Mouse (Mus musculus): ENCODE measurements around the gene Nos1. TPM values are rescaled to one million over a fixed set of nuclear protein-coding genes. Genes with fewer than 3 reads are reported as not detected.
A peak's percentile ranks its signal among the peaks of the same experiment; 100 is the strongest.

The Nos1 gene
- polyA plus RNA-seq, 1 experiment from 2014 or later: 0.82 TPM

GRCm38 (mm10) chr5:117967659-117968069 is 186.8 kb downstream of the Nos1 start:
- H3K9ac ChIP-seq (ENCODE audit: low read depth, low read length): no peak overlapping the region
- peak; percentile 87 for DNase-seq (ENCODE audit: low spot score)
- no peaks in the 10 kb centered on the region for H3K36me3 ChIP-seq (ENCODE audit: insufficient read depth, low read length)
- H3K4me1 ChIP-seq (replicated peaks; ENCODE audit: insufficient read depth, low read length): no peaks in the 10 kb centered on the region; the same call in none of the 2 replicates
- no peak overlapping the region for H3K4me3 ChIP-seq (replicated peaks; ENCODE audit: low read depth, low read length)
- no peaks in the 10 kb centered on the region for H3K9me3 ChIP-seq (replicated peaks; ENCODE audit: low read length)
- TF ChIP-seq CTCF (IDR thresholded peaks at IDR 0.05; ENCODE audit: low read depth): no peak
- 28% methylated on average over 4 of the region's 4 CpGs for WGBS
- H3K27me3 ChIP-seq (ENCODE audit: insufficient read depth, low read length): no peaks in the 10 kb centered on the region
- H3K4me2 ChIP-seq (ENCODE audit: low read length): no peak overlapping the region
- H3K27ac ChIP-seq: no peak overlapping the region
- ATAC-seq (replicated peaks; ENCODE audit: low FRiP score, low read depth): no peak; the same call in 1 of the 2 replicates

- Histone ChIP-seq H3K4me1 (replicated peaks; ENCODE audit: insufficient read depth, low read length) (no peaks in the 10 kb centered on the region), H3K9ac (ENCODE audit: low read depth, low read length) (no peak overlapping the region), H3K36me3 (ENCODE audit: insufficient read depth, low read length) (no peaks in the 10 kb centered on the region), H3K27ac (no peak overlapping the region), H3K27me3 (ENCODE audit: insufficient read depth, low read length) (no peaks in the 10 kb centered on the region), H3K4me3 (replicated peaks; ENCODE audit: low read depth, low read length) (no peak overlapping the region), H3K4me2 (ENCODE audit: low read length) (no peak overlapping the region), H3K9me3 (replicated peaks; ENCODE audit: low read length) (no peaks in the 10 kb centered on the region)
- WGBS: 87% methylated on average over 10 of the region's 10 CpGs
- no peak for TF ChIP-seq CTCF (IDR thresholded peaks at IDR 0.05; ENCODE audit: low read depth)
- DNase-seq (ENCODE audit: low spot score) (no peak), ATAC-seq (replicated peaks; ENCODE audit: low FRiP score, low read depth) (no peak)
Observed at GRCm38 (mm10) chr5:117969681-117970427, 189.0 kb downstream of the Nos1 start.

- ATAC-seq (replicated peaks; ENCODE audit: low FRiP score, low read depth): no peak
- no peak for DNase-seq (ENCODE audit: low spot score)
- H3K4me2 ChIP-seq (ENCODE audit: low read length): peak overlapping the region; percentile 88
- H3K36me3 ChIP-seq (ENCODE audit: insufficient read depth, low read length): peaks cover 10% of the 10 kb centered on the region; the same call in 1 of the 2 replicates
- no peak for TF ChIP-seq CTCF (IDR thresholded peaks at IDR 0.05; ENCODE audit: low read depth)
- H3K27ac ChIP-seq: 0 out of 2 replicates have a peak overlapping the region, but pooled peaks have one; percentile 85
- H3K9ac ChIP-seq (ENCODE audit: low read depth, low read length): peak overlapping the region; percentile 94
- H3K4me1 ChIP-seq (replicated peaks; ENCODE audit: insufficient read depth, low read length): peaks cover 6% of the 10 kb centered on the region; the same call in 1 of the 2 replicates
- H3K4me3 ChIP-seq (replicated peaks; ENCODE audit: low read depth, low read length): peak overlapping the region; percentile 97
- no peaks in the 10 kb centered on the region for H3K9me3 ChIP-seq (replicated peaks; ENCODE audit: low read length)
- H3K27me3 ChIP-seq (ENCODE audit: insufficient read depth, low read length): no peaks in the 10 kb centered on the region
- WGBS: 21% methylated on average over 19 of the region's 19 CpGs
Observed at GRCm38 (mm10) chr5:117976263-117976656, 195.4 kb downstream of the Nos1 start.

- Histone ChIP-seq H3K4me1 (replicated peaks; ENCODE audit: insufficient read depth, low read length) (peaks cover 6% of the 10 kb centered on the region; the same call in 1 of the 2 replicates), H3K27me3 (ENCODE audit: insufficient read depth, low read length) (no peaks in the 10 kb centered on the region), H3K9ac (ENCODE audit: low read depth, low read length) (peak within 1 kb of the TSS; percentile 94), H3K9me3 (replicated peaks; ENCODE audit: low read length) (no peaks in the 10 kb centered on the region), H3K4me2 (ENCODE audit: low read length) (peak within 1 kb of the TSS; percentile 88), H3K36me3 (ENCODE audit: insufficient read depth, low read length) (peaks cover 16% of the 10 kb centered on the region; the same call in 1 of the 2 replicates), H3K4me3 (replicated peaks; ENCODE audit: low read depth, low read length) (peak within 1 kb of the TSS; percentile 97), H3K27ac (peak within 1 kb of the TSS; percentile 85)
- peak; percentile 37 for TF ChIP-seq CTCF (IDR thresholded peaks at IDR 0.05; ENCODE audit: low read depth)
- WGBS: under 1% methylated on average over 78 of the region's 88 CpGs
- peak; percentile 96 for DNase-seq (ENCODE audit: low spot score)
- ATAC-seq (replicated peaks; ENCODE audit: low FRiP score, low read depth): peak; percentile 90
Observed at GRCm38 (mm10) chr5:117976657-117977500, 196.0 kb downstream of the Nos1 start, which contains the start of gene Fbxo21. Fbxo21 (plus strand) TSS chr5:117976730.

- DNase-seq (ENCODE audit: low spot score): peak; percentile 32
- ATAC-seq (replicated peaks; ENCODE audit: low FRiP score, low read depth): no peak
- peak overlapping the region; percentile 85; the same call in 1 of the 2 replicates for H3K27ac ChIP-seq
- peak overlapping the region; percentile 94 for H3K9ac ChIP-seq (ENCODE audit: low read depth, low read length)
- peaks cover 6% of the 10 kb centered on the region; the same call in 1 of the 2 replicates for H3K4me1 ChIP-seq (replicated peaks; ENCODE audit: insufficient read depth, low read length)
- peaks cover 19% of the 10 kb centered on the region; the same call in 1 of the 2 replicates for H3K36me3 ChIP-seq (ENCODE audit: insufficient read depth, low read length)
- peak overlapping the region; percentile 88 for H3K4me2 ChIP-seq (ENCODE audit: low read length)
- H3K9me3 ChIP-seq (replicated peaks; ENCODE audit: low read length): no peaks in the 10 kb centered on the region
- whole genome bisulfite sequencing: 7% methylated on average over 30 of the region's 30 CpGs
- H3K4me3 ChIP-seq (replicated peaks; ENCODE audit: low read depth, low read length): peak overlapping the region; percentile 97
- H3K27me3 ChIP-seq (ENCODE audit: insufficient read depth, low read length): no peaks in the 10 kb centered on the region
- no peak for TF ChIP-seq CTCF (IDR thresholded peaks at IDR 0.05; ENCODE audit: low read depth)
Observed at GRCm38 (mm10) chr5:117977501-117978158, 196.8 kb downstream of the Nos1 start.

All from kidney, postnatal 0 days (tissue).